Mouse (Mus musculus): ENCODE data around the gene Armh3.

GRCm38 (mm10) chr19:45855284-45855920 lies 142.9 kb downstream of the Armh3 start:
- no peak for TF ChIP-seq POLR2A (IDR thresholded peaks at IDR 0.05; ENCODE audit: low read depth, low read length)
- TF ChIP-seq CTCF (IDR thresholded peaks at IDR 0.05; ENCODE audit: borderline replicate concordance, insufficient read depth, low read length) = no peak
